Mouse (Mus musculus) heart, postnatal 10 days (tissue): Measurements from ENCODE around the gene Nlrx1. TPM values are rescaled to one million over a fixed set of nuclear protein-coding genes. Genes with fewer than 3 reads are reported as not detected.

Experiments
- DNase-seq, 2 experiments: peaks; one replicate each; pipeline ENCODE4 v3.0.0; 2021
- intact Hi-C: fragments of 180-260 bp; cut with DNase I; formaldehyde crosslinking; loops from one replicate; pipeline ENCODE4 v1.15.1; 2025
- total RNA-seq, 2 experiments: library from RNA; stranded (reverse); gene quantifications; 2 replicates each; pipeline ENCODE4 v1.2.3; 2021

Gene Nlrx1
- total RNA-seq, 2 experiments from 2014 or later = 14.9 to 18.3 TPM

GRCm38 (mm10) chr9:44269973-44270372 is 1.6 kb upstream of the Nlrx1 start:
- no peak for DNase-seq
- intact Hi-C loops = loop anchor here (2.0 kb wide), 1 partner anchor 19 kb away; the partner anchor contains the start of gene Pdzd3

GRCm38 (mm10) chr9:44269077-44269476 is 678 bp upstream of the Nlrx1 start:
- intact Hi-C loops = loop anchor here (2.0 kb wide), 1 partner anchor 18 kb away; the partner anchor contains the start of gene Pdzd3
- DNase-seq = peak in 1 of 2 experiments; percentile 49

GRCm38 (mm10) chr9:44268027-44268360 is 405 bp downstream of the Nlrx1 start:
- intact Hi-C loops = loop anchor here (1.0 to 2.0 kb wide), 2 partner anchors 17 to 36 kb away; partner anchors contain the start of gene Pdzd3
- peak; percentile 91 to 94 for DNase-seq

- DNase-seq = peak; percentile 31 to 60
- intact Hi-C loops = loop anchor here (1.0 to 2.0 kb wide), 2 partner anchors 17 to 37 kb away; partner anchors contain the start of gene Pdzd3
Measured at GRCm38 (mm10) chr9:44267319-44268026, 926 bp downstream of the Nlrx1 start.

- intact Hi-C loops = no loop called here
Measured at GRCm38 (mm10) chr9:44266478-44267226, 1.7 kb downstream of the Nlrx1 start.

GRCm38 (mm10) chr9:44261388-44261787 is 7.0 kb downstream of the Nlrx1 start:
- intact Hi-C loops = no loop called here
- no peak for DNase-seq

More at GRCm38 (mm10) chr9:44266478-44267226, 1.7 kb downstream of the Nlrx1 start:
- no peak for DNase-seq

- intact Hi-C loops = no loop called here
Measured at GRCm38 (mm10) chr9:44259014-44259413, 9.4 kb downstream of the Nlrx1 start.

GRCm38 (mm10) chr9:44256213-44256612 is 12.2 kb downstream of the Nlrx1 start:
- no peak for DNase-seq
- intact Hi-C loops = no loop called here

More at GRCm38 (mm10) chr9:44259014-44259413, 9.4 kb downstream of the Nlrx1 start:
- no peak for DNase-seq

- intact Hi-C loops = no loop called here
- DNase-seq = no peak
Measured at GRCm38 (mm10) chr9:44255136-44255521, 13.3 kb downstream of the Nlrx1 start.

GRCm38 (mm10) chr9:44254508-44255135 is 13.8 kb downstream of the Nlrx1 start:
- no peak for DNase-seq
- intact Hi-C loops = no loop called here

- intact Hi-C loops = no loop called here
- DNase-seq = no peak
Measured at GRCm38 (mm10) chr9:44253441-44253840, 15.0 kb downstream of the Nlrx1 start.

- intact Hi-C loops = loop anchor here (2.0 kb wide), 1 partner anchor 17 kb away; the partner anchor contains the start of gene Nlrx1
- DNase-seq = no peak
Measured at GRCm38 (mm10) chr9:44251314-44251713, 17.1 kb downstream of the Nlrx1 start, which contains the start of gene Pdzd3. Gene Pdzd3 (minus strand): TSS chr9:44251471.

- DNase-seq = no peak
- intact Hi-C loops = loop anchor here (2.0 kb wide), 1 partner anchor 18 kb away; the partner anchor contains the start of gene Nlrx1
Measured at GRCm38 (mm10) chr9:44250445-44250844, 18.0 kb downstream of the Nlrx1 start.

GRCm38 (mm10) chr9:44249181-44250146 is 18.9 kb downstream of the Nlrx1 start:
- intact Hi-C loops = loop anchor here (2.0 to 5.0 kb wide), 2 partner anchors 19 to 143 kb away; partner anchors contain the start of gene Nlrx1
- DNase-seq = peak; percentile 79 to 83

GRCm38 (mm10) chr9:44247907-44248306 is 20.5 kb downstream of the Nlrx1 start:
- no peak for DNase-seq
- intact Hi-C loops = loop anchor here (5.0 kb wide), 1 partner anchor 144 kb away; no protein-coding TSS in a partner anchor

- DNase-seq = no peak
- intact Hi-C loops = no loop called here
Measured at GRCm38 (mm10) chr9:44243621-44244020, 24.8 kb downstream of the Nlrx1 start.

GRCm38 (mm10) chr9:44241418-44241817 is 27.0 kb downstream of the Nlrx1 start:
- intact Hi-C loops = no loop called here
- DNase-seq = no peak

GRCm38 (mm10) chr9:44240911-44241310 is 27.5 kb downstream of the Nlrx1 start:
- no peak for DNase-seq
- intact Hi-C loops = no loop called here

GRCm38 (mm10) chr9:44240399-44240798 is 28.0 kb downstream of the Nlrx1 start, which contains the start of gene Ccdc153:
Gene Ccdc153 (plus strand): TSS chr9:44240676.
- intact Hi-C loops = no loop called here
- no peak for DNase-seq
